ENCODE assay signal across 8 mouse cellular contexts in the genomic region with DNA sequence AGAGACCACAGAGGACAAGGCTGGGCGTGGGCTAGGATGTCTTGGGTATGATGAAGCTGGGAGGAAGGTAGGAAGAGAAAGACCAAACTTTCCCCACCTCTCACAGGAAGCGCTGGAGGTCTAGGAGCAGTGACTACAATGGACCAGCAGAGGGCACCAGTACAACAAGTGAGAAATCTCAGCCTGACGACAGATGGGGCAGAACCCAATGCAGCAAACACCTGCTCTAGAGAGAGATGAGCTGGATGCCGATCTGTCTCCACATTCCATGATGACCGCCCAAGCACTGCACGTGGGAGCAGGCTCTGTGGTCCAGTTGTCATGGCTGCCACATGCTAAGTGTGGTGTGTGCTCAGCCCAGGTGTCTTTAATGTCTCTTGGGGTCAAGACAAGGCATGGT. TPM values are rescaled to one million over a fixed set of nuclear protein-coding genes. Genes with fewer than 3 reads are reported as not detected.
DNase-seq lines count a peak whose midpoint lies in the region; ATAC-seq and TF ChIP-seq lines count a peak whose summit lies in the region.

No protein-coding gene starts in this region.

- no peak overlapping the region for H3K27ac ChIP-seq in embryonic fibroblast, embryonic 13.5 days (ENCODE audit: insufficient read depth, low read length)
- H3K27ac ChIP-seq in hindbrain, embryonic 16.5 days (ENCODE audit: low read depth, low read length) = no peak overlapping the region
- no peak overlapping the region for H3K27ac ChIP-seq in midbrain, embryonic 13.5 days

- H3K4me3 ChIP-seq in embryonic fibroblast, embryonic 13.5 days (ENCODE audit: insufficient read depth, low read length) = no peak overlapping the region
- H3K4me3 ChIP-seq in hindbrain, embryonic 16.5 days (ENCODE audit: low read length) = no peak overlapping the region
- no peak overlapping the region for H3K4me3 ChIP-seq in midbrain, embryonic 13.5 days (replicated peaks)

- TF ChIP-seq CTCF in embryonic fibroblast, embryonic 13.5 days (IDR thresholded peaks at IDR 0.05; ENCODE audit: borderline replicate concordance, insufficient read depth, low read length) = peak; percentile 82; the same call in 1 of the 2 replicates

- no peak overlapping the region for H3K4me2 ChIP-seq in hindbrain, embryonic 16.5 days (ENCODE audit: low read length)
- H3K4me2 ChIP-seq in midbrain, embryonic 13.5 days (replicated peaks) = no peak overlapping the region

- intact Hi-C loops in left cerebral cortex, postnatal 10 days (cut with DNase I) = loop anchor here (1.0 kb wide), 1 partner anchor 55 kb away; no protein-coding TSS in a partner anchor

- ATAC-seq in hindbrain, embryonic 16.5 days = peak; percentile 78
- peak; percentile 81 for ATAC-seq in midbrain, embryonic 13.5 days

- H3K36me3 ChIP-seq in hindbrain, embryonic 16.5 days (ENCODE audit: control insufficient read depth, insufficient read depth, low read length) = no peaks in the 10 kb centered on the region
- H3K36me3 ChIP-seq in midbrain, embryonic 13.5 days = no peaks in the 10 kb centered on the region
- H3K36me3 ChIP-seq in splenic B cell, adult 2 months (ENCODE audit: control insufficient read depth, insufficient read depth, low read length, poor library complexity, severe bottlenecking) = no peaks in the 10 kb centered on the region

- H3K27me3 ChIP-seq in hindbrain, embryonic 16.5 days (replicated peaks; ENCODE audit: control insufficient read depth, insufficient read depth, low read length) = no peaks in the 10 kb centered on the region
- H3K27me3 ChIP-seq in midbrain, embryonic 13.5 days = no peaks in the 10 kb centered on the region
- no peaks in the 10 kb centered on the region for H3K27me3 ChIP-seq in splenic B cell, adult 2 months (ENCODE audit: control insufficient read depth, insufficient read depth, low read length, poor library complexity, severe bottlenecking)

- peak overlapping the region; percentile 50 for H3K9ac ChIP-seq in hindbrain, embryonic 16.5 days (ENCODE audit: low read depth, low read length)
- H3K9ac ChIP-seq in midbrain, embryonic 13.5 days (replicated peaks) = no peak overlapping the region

- peak; percentile 27 for DNase-seq in ovary, postnatal 36 days (ENCODE audit: low spot score)
- no peak for DNase-seq in ovary, postnatal 10 days (ENCODE audit: low spot score)
- DNase-seq in brain, embryonic 18.5 days (ENCODE audit: low read depth, low spot score) = peak; percentile 59
- DNase-seq in left cerebral cortex, postnatal 10 days (ENCODE audit: extremely low spot score in 1 of 2, low spot score in 2 of 2) = peak; percentile 55 to 58
- peak; percentile 81 for DNase-seq in splenic B cell, adult 2 months (ENCODE audit: low read depth, low spot score)

- no peaks in the 10 kb centered on the region for H3K9me3 ChIP-seq in hindbrain, embryonic 16.5 days (ENCODE audit: control insufficient read depth, low read length)
- no peaks in the 10 kb centered on the region for H3K9me3 ChIP-seq in midbrain, embryonic 13.5 days

- whole genome bisulfite sequencing in hindbrain, embryonic 16.5 days = 2% methylated on average over 6 of the region's 6 CpGs
- WGBS in midbrain, embryonic 13.5 days = 2% methylated on average over 6 of the region's 6 CpGs

- no peak for TF ChIP-seq POLR2A in embryonic fibroblast, embryonic 13.5 days (IDR thresholded peaks at IDR 0.05; ENCODE audit: low read depth, low read length)

- H3K4me1 ChIP-seq in embryonic fibroblast, embryonic 13.5 days (ENCODE audit: control insufficient read depth, insufficient read depth, low read length) = no peaks in the 10 kb centered on the region; the same call in 1 of the 2 replicates
- peaks cover 3% of the 10 kb centered on the region; the same call in 1 of the 2 replicates for H3K4me1 ChIP-seq in hindbrain, embryonic 16.5 days (ENCODE audit: control insufficient read depth, insufficient read depth, low read depth, low read length)
- H3K4me1 ChIP-seq in midbrain, embryonic 13.5 days (replicated peaks) = no peaks in the 10 kb centered on the region

RNA-seq across cellular contexts. Expression of a gene that starts 10.1 kb away (rescaled TPM):
- polyA plus RNA-seq in embryonic fibroblast, embryonic 13.5 days (2011; ENCODE audit: insufficient read length, low read depth, missing spikeins) = 14.8 and 16.8 TPM in 2 replicates
- polyA plus RNA-seq in hindbrain, embryonic 16.5 days (2015; fragmentation: Nextera tagmentation; extraction: Ambion mirVana) = 11.2 and 11.4 TPM in 2 replicates
- total RNA-seq in left cerebral cortex, postnatal 10 days (2021) = 1 to 10 TPM; 4.1 to 5.2 TPM
- polyA plus RNA-seq in midbrain, embryonic 13.5 days (2015; fragmentation: Nextera tagmentation; extraction: Ambion mirVana) = 1.4 TPM in 2 replicates

RNA-seq across cellular contexts. Expression of a gene that starts 17.8 kb away (rescaled TPM):
- polyA plus RNA-seq in embryonic fibroblast, embryonic 13.5 days (2011; ENCODE audit: insufficient read length, low read depth, missing spikeins) = not detected in 2 replicates
- polyA plus RNA-seq in hindbrain, embryonic 16.5 days (2015; fragmentation: Nextera tagmentation; extraction: Ambion mirVana) = not detected in 2 replicates
- total RNA-seq in left cerebral cortex, postnatal 10 days (2021) = not detected
- not detected in 2 replicates for polyA plus RNA-seq in midbrain, embryonic 13.5 days (2015; fragmentation: Nextera tagmentation; extraction: Ambion mirVana)
